Mouse (Mus musculus) thymus, adult 18-20 months (tissue): ENCODE measurements around the gene Bpifa3.
"Not testable (repeated sequence)": the region's sequence is repeated elsewhere in the genome, so short reads cannot be mapped to it uniquely, and the experiment has no call there.

ENCODE experiments used
- DNase-seq, 2 experiments: peaks; one replicate each; pipeline ENCODE4 v3.0.0; 2022; ENCODE audit warnings: mixed read lengths in 2 of 2

The Bpifa3 gene

GRCm38 (mm10) chr2:154130120-154130519 lies at the start of gene Bpifa3:
TSS of gene Bpifa3 (plus strand) at chr2:154130336.
- no peak for DNase-seq

DNA sequence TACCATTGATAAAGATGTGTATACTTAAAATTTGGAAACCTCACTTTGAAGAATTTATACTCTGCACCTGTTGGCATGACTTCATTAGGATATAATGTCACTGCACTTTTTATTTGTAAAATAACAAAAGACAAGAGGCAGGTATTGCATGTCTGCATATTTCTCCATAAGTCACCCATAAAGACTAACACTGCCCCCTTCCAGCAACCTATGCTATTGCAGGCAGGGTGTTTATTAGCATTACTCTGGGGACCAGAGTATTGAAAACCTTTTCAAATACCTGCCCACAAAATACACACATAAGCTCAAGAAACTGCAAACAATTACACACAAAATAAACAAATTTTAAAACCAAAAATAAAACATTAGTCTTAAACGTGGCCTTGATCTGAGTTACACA lies 32.4 kb upstream of the Bpifa3 start:
- DNase-seq, result no peak

- no peak for DNase-seq
Observed at GRCm38 (mm10) chr2:154117381-154117780, 12.8 kb upstream of the Bpifa3 start.

DNA sequence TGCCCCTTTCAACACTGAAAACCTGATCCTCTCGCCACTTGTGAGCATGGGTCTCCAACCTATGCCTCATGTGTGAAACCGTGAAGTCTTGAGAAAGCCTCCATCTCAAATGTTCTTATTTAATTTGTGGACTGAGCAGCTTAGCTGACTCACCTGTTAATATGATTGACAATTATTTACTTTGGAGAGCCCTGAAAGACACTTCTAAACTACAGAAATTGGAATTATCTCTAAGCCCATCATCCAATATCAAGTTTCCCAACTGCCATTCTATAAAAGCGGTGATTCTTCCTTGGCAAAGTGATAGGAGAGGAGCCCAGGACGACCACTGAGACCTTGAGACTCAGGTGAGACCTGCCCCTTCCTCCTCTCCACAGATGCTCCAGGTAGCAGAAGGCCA lies 12.4 kb downstream of the Bpifa3 start, which contains the start of gene Bpifa1:
TSS of gene Bpifa1 (plus strand) at position 301 of the 400 bp plus-strand sequence.
- DNase-seq, result no peak

DNA sequence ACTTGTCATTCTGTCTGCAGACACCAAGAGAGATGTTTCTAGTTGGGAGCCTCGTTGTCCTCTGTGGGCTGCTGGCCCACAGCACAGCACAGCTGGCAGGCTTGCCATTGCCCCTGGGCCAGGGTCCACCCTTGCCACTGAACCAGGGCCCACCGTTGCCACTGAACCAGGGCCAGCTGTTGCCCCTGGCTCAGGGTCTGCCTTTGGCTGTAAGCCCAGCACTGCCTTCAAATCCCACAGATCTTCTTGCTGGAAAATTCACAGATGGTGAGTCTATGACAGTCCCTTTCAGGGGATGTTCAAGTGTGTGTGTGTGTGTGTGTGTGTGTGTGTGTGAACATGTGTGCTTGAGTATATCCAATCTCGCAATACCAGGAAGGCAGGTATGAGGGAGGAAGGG lies 13.6 kb downstream of the Bpifa3 start:
- DNase-seq, result no peak

- no peak for DNase-seq
Observed at GRCm38 (mm10) chr2:154147496-154147895, 17.4 kb downstream of the Bpifa3 start.

GRCm38 (mm10) chr2:154158433-154158832 lies 28.3 kb downstream of the Bpifa3 start:
- no peak for DNase-seq

DNA sequence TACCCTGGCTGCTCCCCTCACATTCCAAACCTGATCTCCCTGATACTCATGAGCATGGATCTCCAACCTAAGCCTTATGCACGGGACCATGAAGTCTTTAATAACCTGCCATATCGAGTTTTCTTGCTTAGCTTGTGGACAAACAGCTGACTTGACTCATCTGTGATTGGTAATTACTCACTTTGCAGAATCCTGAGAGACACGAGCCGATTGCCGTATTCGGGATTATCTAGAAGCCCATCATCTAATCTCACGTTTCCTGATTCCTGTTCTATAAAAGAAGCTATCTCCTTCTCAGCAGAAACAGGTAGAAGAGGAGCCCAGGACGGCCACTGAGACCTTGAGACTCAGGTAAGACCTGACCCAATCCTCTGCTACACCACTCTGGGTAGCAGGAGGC lies 32.2 kb downstream of the Bpifa3 start, which contains the start of gene Bpifa5:
TSS of gene Bpifa5 (plus strand) at position 301 of the 400 bp plus-strand sequence.
- no peak for DNase-seq

DNA sequence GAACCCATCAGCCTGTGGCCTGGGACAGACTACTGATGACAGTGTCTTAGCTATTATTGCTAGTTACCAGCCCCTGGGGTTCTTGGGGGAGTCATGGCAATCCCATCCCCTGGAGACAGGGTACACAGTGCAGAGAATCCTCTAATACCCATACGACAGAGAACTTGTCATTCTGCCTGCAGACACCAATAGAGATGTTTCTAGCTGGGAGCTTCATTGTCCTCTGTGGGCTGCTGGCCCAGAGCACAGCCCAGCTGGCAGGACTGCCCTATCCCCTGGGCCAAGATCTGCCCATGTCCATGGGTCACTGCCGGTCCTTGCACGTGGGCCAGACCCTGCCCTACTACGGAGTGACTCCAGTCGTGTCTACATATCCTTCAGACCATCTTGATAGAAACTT lies 33.2 kb downstream of the Bpifa3 start:
- DNase-seq, result no peak

GRCm38 (mm10) chr2:154169172-154169571 lies 39.0 kb downstream of the Bpifa3 start:
- DNase-seq, result no peak

GRCm38 (mm10) chr2:154171621-154172020 lies 41.5 kb downstream of the Bpifa3 start:
- no peak for DNase-seq

DNA sequence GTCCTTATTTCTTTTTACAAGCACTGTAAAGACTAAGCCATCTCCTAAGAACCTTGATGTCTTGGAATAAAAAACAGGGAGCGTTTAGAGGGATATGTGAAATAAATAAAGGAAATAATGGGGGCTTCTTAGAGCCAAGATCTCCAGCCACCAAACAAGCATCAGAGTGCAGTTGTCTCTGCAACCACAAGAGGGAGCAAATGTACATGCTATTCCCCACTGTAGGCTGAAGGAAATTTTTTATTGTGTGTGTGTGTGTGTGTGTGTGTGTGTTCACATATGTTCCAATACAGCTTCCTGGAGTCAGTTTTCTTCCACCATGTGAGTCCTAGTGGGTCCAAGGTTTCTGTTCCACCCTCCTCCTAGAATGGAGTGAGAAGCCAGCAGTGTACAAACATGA lies 43.2 kb downstream of the Bpifa3 start:
- no peak for DNase-seq

GRCm38 (mm10) chr2:154181900-154182299 lies 51.8 kb downstream of the Bpifa3 start:
- not testable (repeated sequence) for DNase-seq

DNA sequence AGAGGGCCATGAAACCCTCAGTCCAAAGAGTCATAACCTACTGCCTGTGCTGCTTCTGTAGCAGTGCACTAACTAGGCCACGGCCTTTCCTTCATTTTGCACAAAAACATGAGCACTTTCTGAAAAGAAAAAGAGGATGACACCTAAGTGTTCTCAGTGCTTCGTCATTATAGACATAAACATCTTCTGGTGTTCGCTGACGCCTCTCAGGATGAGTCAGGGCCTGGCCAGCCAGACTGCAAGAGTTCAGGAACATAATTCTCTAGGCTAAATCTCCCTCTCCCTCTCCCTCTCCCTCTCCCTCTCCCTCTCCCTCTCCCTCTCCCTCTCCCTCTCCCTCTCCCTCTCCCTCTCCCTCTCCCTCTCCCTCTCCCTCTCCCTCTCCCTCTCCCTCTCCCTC lies 52.9 kb downstream of the Bpifa3 start:
- DNase-seq, result not testable (repeated sequence)

GRCm38 (mm10) chr2:154185319-154185718 lies 55.2 kb downstream of the Bpifa3 start:
- DNase-seq, result no peak

- no peak for DNase-seq
Observed at GRCm38 (mm10) chr2:154185748-154186147, 55.6 kb downstream of the Bpifa3 start.

DNA sequence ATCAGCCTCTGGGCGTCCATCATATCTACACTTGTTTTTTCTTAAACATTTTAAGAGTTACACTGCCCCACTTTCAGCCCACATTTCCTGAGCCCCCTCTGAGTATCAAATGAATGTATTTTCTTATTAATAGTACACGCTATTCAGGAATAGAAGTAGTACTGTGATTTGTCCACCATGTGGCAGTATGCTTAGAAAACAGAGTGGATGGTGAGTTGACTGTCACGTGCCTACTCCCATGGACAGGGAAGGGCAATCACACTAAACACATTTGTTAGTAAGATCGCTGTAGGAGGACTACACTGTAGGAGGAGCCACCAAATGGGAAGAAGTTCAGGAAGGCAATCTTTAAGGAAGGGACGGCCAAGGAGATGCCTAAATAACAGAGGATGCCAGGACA lies 57.3 kb downstream of the Bpifa3 start:
- DNase-seq, result no peak
